Mouse (Mus musculus) testis, adult 2 months (tissue): Measurements from ENCODE around the gene Tmed10.

ENCODE experiments used
- CTCF ChIP-seq: fragments of 200-500 bp; IDR thresholded peaks from 2 replicates; pipeline ENCODE4 v1.5.1; 2012; ENCODE audit warnings: low read depth, mild to moderate bottlenecking, inconsistent platforms, low read length, moderate library complexity; ENCODE audit not compliant: control insufficient read depth, insufficient read depth, insufficient replicate concordance
- POLR2A ChIP-seq: fragments of 200-500 bp; IDR thresholded peaks from 2 replicates; pipeline ENCODE4 v1.6.1; 2012; ENCODE audit warnings: low read depth, mild to moderate bottlenecking, inconsistent platforms, low read length, moderate library complexity; ENCODE audit not compliant: control insufficient read depth

GRCm38 (mm10) chr12:85368441-85369063 lies 6.1 kb downstream of the Tmed10 start:
- TF ChIP-seq CTCF (no peak), POLR2A (no peak)
